Mouse (Mus musculus): ENCODE measurements around the gene Tlr12. TPM values are rescaled to one million over a fixed set of nuclear protein-coding genes. Genes with fewer than 3 reads are reported as not detected.
"Not testable (repeated sequence)": the region's sequence is repeated elsewhere in the genome, so short reads cannot be mapped to it uniquely, and the experiment has no call there.

Tlr12 gene
- polyA plus RNA-seq, 1 experiment from 2014 or later: 1.9 TPM

DNA sequence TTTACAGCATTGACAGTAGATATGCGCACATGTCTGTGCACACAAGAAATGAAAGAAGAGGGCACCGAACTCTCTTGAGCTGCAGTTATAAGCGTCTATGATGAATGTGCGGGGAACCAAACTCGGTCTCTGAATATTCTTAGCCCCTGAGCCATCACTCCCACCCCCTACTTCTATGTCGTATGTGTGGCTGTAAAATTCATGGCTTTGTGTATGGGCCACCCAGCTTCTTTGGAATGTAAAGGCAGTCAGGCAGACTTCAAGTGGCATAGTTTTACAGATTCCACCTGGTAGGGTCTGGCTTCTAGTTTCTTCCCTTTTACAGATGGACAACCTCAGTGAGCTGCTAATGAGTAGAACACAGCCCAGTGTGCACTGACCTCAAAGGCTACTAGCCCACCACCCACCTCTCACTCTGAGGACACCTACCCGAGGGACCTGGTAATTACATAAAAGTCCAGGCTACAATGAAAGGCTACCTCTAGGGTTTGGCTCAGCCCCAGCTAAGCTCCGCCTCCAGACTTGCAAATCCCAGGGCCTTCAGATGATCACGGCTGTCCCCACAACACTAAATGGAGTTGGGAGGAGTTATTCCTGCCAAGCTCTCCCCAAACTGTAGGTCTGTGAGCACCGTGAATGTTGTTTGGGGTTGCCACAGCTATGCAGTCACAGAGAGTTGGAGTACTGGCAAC is 17.6 kb upstream of the Tlr12 start:
- Histone ChIP-seq H3K27ac (ENCODE audit: low read length) (no peak overlapping the region), H3K9me3 (replicated peaks; ENCODE audit: control insufficient read depth, low read length, poor library complexity, severe bottlenecking) (no peaks in the 10 kb centered on the region), H3K4me2 (ENCODE audit: low read length) (no peak overlapping the region), H3K27me3 (ENCODE audit: control insufficient read depth, insufficient read depth, low read depth, low read length) (no peaks in the 10 kb centered on the region), H3K4me1 (ENCODE audit: control insufficient read depth, insufficient read depth, low read length) (0 out of 2 replicates have a peak, but pooled peaks cover 2% of the 10 kb centered on the region), H3K36me3 (ENCODE audit: control insufficient read depth, insufficient read depth, low read length) (no peaks in the 10 kb centered on the region), H3K4me3 (ENCODE audit: low read depth, low read length) (no peak overlapping the region), H3K9ac (ENCODE audit: low read depth, low read length) (no peak overlapping the region)
- no peak for ATAC-seq
- WGBS: 64% methylated on average over 10 of the region's 10 CpGs

DNA sequence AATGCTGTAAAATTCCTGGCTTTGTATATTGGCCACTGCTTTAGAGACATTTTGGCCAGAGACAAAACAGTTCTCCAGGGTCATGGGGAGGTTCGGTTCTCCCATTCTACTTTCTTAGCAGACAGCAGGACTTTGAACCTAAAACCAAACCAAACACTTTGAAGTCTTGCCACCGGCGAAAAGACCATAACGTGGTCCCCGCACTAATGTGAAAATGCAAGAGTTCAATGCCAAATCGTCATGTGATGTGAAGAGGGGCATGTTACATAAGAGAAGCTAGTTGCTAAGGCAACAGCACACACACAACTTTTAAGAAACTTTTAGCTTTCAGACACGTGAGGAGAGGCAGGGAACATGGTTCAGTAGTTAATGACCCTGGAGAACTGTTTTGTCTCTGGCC is 17.0 kb upstream of the Tlr12 start:
- H3K4me2 ChIP-seq (ENCODE audit: low read length): no peak overlapping the region
- H3K4me3 ChIP-seq (ENCODE audit: low read depth, low read length): no peak overlapping the region
- 70% methylated on average over 7 of the region's 7 CpGs for WGBS
- no peaks in the 10 kb centered on the region for H3K9me3 ChIP-seq (replicated peaks; ENCODE audit: control insufficient read depth, low read length, poor library complexity, severe bottlenecking)
- ATAC-seq: no peak
- no peak overlapping the region for H3K9ac ChIP-seq (ENCODE audit: low read depth, low read length)
- H3K27ac ChIP-seq (ENCODE audit: low read length): no peak overlapping the region
- H3K4me1 ChIP-seq (ENCODE audit: control insufficient read depth, insufficient read depth, low read length): 0 out of 2 replicates have a peak, but pooled peaks cover 2% of the 10 kb centered on the region
- H3K36me3 ChIP-seq (ENCODE audit: control insufficient read depth, insufficient read depth, low read length): no peaks in the 10 kb centered on the region
- H3K27me3 ChIP-seq (ENCODE audit: control insufficient read depth, insufficient read depth, low read depth, low read length): no peaks in the 10 kb centered on the region

DNA sequence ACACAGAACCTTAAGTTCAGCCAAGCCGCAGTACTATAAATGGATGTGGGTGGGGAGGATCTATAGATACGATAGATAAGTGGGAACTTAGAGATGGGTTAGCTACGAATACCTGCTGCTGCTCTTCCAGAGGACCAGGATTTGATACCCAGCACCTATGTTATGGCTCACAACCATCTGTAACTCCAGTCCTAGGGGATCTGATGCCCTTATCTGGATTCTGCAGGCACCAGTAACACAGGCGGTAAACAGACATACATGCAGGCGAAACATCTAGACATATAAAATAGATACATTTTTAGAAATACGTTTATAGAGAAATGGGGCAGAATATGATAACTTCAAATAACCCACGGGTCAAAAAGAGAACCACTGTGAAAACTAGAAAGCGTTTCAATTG is 2.7 kb upstream of the Tlr12 start:
- Histone ChIP-seq H3K4me1 (ENCODE audit: control insufficient read depth, insufficient read depth, low read length) (no peaks in the 10 kb centered on the region), H3K36me3 (ENCODE audit: control insufficient read depth, insufficient read depth, low read length) (no peaks in the 10 kb centered on the region), H3K27me3 (ENCODE audit: control insufficient read depth, insufficient read depth, low read depth, low read length) (no peaks in the 10 kb centered on the region), H3K9me3 (replicated peaks; ENCODE audit: control insufficient read depth, low read length, poor library complexity, severe bottlenecking) (peaks cover 7% of the 10 kb centered on the region; the same call in 1 of the 2 replicates), H3K4me3 (ENCODE audit: low read depth, low read length) (no peak overlapping the region), H3K27ac (ENCODE audit: low read length) (no peak overlapping the region), H3K4me2 (ENCODE audit: low read length) (no peak overlapping the region), H3K9ac (ENCODE audit: low read depth, low read length) (no peak overlapping the region)
- WGBS: 90% methylated on average over 8 of the region's 8 CpGs
- no peak for ATAC-seq

DNA sequence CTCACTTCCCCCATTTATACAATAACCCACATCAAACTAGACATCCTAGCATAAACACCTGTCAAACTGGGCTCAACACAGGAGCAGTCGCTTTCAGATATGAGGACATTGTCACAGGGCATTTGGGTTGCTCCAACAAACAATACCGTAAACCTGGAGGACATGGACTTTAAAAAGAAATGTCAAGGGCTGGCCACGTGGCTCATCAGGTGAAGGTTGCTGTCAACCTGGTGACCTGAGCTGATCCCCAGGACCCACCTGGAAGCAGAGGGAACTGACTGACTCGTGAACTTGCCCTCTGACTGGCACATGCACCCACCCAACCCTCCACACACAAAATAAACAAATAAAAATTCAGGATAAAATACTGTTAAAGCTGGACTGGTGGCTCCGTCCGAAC is 2.2 kb upstream of the Tlr12 start:
- H3K9me3 ChIP-seq (replicated peaks; ENCODE audit: control insufficient read depth, low read length, poor library complexity, severe bottlenecking): peaks cover 7% of the 10 kb centered on the region; the same call in 1 of the 2 replicates
- WGBS: 84% methylated on average over 6 of the region's 6 CpGs
- no peak for ATAC-seq
- no peaks in the 10 kb centered on the region for H3K36me3 ChIP-seq (ENCODE audit: control insufficient read depth, insufficient read depth, low read length)
- H3K27me3 ChIP-seq (ENCODE audit: control insufficient read depth, insufficient read depth, low read depth, low read length): no peaks in the 10 kb centered on the region
- H3K9ac ChIP-seq (ENCODE audit: low read depth, low read length): no peak overlapping the region
- H3K4me1 ChIP-seq (ENCODE audit: control insufficient read depth, insufficient read depth, low read length): no peaks in the 10 kb centered on the region
- no peak overlapping the region for H3K27ac ChIP-seq (ENCODE audit: low read length)
- H3K4me3 ChIP-seq (ENCODE audit: low read depth, low read length): no peak overlapping the region
- no peak overlapping the region for H3K4me2 ChIP-seq (ENCODE audit: low read length)

DNA sequence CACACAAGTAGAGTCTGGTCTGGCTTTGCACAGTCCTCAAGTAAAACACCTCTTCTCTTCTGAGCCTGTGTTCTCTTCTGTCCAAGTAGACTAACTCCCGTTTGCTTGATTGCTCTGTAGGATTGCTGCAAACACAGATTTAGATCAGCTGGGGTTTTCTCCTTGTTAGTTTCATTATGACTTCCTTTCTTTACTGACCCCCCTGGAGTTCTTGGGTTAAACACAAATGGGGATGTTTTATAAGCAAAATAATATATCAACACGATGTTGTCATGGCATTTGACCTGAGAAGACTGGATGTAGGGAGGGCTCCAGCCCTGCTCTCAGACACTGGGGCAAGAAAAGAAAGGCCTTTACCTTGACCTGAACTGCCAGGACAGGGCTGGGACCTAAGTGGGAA is 544 bp upstream of the Tlr12 start:
- Histone ChIP-seq H3K9me3 (replicated peaks; ENCODE audit: control insufficient read depth, low read length, poor library complexity, severe bottlenecking) (no peaks in the 10 kb centered on the region), H3K4me1 (ENCODE audit: control insufficient read depth, insufficient read depth, low read length) (no peaks in the 10 kb centered on the region), H3K27ac (ENCODE audit: low read length) (no peak overlapping the region), H3K36me3 (ENCODE audit: control insufficient read depth, insufficient read depth, low read length) (no peaks in the 10 kb centered on the region), H3K4me3 (ENCODE audit: low read depth, low read length) (no peak overlapping the region), H3K27me3 (ENCODE audit: control insufficient read depth, insufficient read depth, low read depth, low read length) (no peaks in the 10 kb centered on the region), H3K4me2 (ENCODE audit: low read length) (no peak overlapping the region), H3K9ac (ENCODE audit: low read depth, low read length) (no peak overlapping the region)
- no peak for ATAC-seq
- WGBS: 60% methylated on average over 2 of the region's 2 CpGs

DNA sequence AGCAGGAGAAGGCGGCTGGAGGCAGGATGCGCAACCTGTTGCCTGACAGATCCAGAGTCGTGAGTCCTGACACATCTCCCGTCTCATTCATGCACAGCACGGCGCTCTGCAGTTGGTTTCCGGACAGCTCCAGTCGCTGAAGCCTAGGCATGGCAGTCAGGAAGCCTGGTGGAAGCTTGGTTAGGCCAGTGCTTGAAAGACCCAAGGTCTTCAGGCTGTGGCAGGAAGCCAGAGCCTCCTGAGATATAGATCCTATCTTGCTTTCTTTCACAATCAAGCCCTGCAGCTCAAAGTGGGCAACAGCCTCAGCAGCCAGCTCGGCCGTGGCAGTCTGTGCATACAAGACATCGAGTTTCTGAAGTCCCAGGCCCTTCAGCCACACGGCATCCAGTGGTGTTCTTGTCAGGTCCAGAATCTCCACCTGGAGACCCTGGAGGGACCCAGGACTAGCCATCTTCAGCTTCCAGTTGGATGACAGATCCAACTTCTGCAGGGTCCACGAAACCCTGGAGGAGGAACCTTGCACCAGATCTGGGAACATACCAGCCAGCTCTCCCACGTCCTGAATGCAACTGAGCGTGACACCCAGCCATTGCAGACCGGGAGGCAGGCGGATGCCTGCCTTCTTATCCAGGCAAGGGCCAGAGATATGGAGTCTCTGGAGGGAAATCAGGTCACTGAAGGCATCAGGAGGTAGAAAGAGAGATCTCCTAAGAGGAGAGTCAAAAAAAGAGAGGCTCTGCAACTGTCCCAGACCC is 877 bp downstream of the Tlr12 start:
- Histone ChIP-seq H3K36me3 (ENCODE audit: control insufficient read depth, insufficient read depth, low read length) (no peaks in the 10 kb centered on the region), H3K9me3 (replicated peaks; ENCODE audit: control insufficient read depth, low read length, poor library complexity, severe bottlenecking) (no peaks in the 10 kb centered on the region), H3K9ac (ENCODE audit: low read depth, low read length) (no peak overlapping the region), H3K27ac (ENCODE audit: low read length) (no peak overlapping the region), H3K27me3 (ENCODE audit: control insufficient read depth, insufficient read depth, low read depth, low read length) (no peaks in the 10 kb centered on the region), H3K4me3 (ENCODE audit: low read depth, low read length) (no peak overlapping the region), H3K4me1 (ENCODE audit: control insufficient read depth, insufficient read depth, low read length) (no peaks in the 10 kb centered on the region), H3K4me2 (ENCODE audit: low read length) (no peak overlapping the region)
- ATAC-seq: no peak
- 73% methylated on average over 17 of the region's 17 CpGs for WGBS

DNA sequence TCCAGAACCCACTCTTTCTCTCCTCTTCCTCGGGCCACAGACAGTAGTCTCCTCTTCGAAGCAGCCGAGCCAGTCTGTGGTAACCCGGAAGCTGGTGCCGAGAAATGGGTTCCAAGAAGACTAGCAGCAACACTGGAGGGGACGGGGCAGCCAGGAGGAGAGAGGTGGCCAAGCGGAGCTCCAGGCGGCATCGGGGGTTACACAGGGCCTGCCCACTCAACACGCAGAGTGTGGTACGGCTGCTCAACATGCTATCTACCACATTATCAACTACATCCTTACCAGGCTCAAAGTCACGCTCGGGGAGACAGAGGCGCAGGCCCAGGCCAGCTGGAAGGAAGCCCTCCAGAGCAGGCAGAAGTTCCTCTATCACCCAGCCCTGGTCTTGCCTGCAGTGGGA is 2.7 kb downstream of the Tlr12 start:
- Histone ChIP-seq H3K4me3 (ENCODE audit: low read depth, low read length) (no peak overlapping the region), H3K27me3 (ENCODE audit: control insufficient read depth, insufficient read depth, low read depth, low read length) (no peaks in the 10 kb centered on the region), H3K9ac (ENCODE audit: low read depth, low read length) (no peak overlapping the region), H3K4me2 (ENCODE audit: low read length) (no peak overlapping the region), H3K27ac (ENCODE audit: low read length) (no peak overlapping the region), H3K4me1 (ENCODE audit: control insufficient read depth, insufficient read depth, low read length) (no peaks in the 10 kb centered on the region), H3K36me3 (ENCODE audit: control insufficient read depth, insufficient read depth, low read length) (no peaks in the 10 kb centered on the region), H3K9me3 (replicated peaks; ENCODE audit: control insufficient read depth, low read length, poor library complexity, severe bottlenecking) (no peaks in the 10 kb centered on the region)
- ATAC-seq: no peak
- WGBS: 94% methylated on average over 14 of the region's 14 CpGs

DNA sequence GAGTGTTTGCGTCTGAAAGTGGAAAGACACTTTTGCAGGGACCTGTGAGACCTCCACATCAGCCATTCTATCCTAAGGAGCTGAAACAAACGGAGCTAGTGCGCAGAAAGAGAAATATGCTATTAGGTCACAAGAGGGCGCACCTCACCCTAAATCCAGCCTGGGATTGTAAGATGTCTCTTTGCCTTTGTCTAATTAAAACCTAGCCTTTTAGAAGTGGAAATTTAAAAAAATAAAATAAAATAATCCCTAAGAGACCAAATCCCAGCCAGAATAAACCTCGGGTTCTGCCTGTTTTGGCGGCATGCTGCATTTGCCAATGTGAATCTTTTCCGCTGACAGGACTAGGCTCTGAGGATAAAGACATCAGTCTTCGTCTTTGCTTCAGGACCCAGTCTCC is 5.1 kb downstream of the Tlr12 start:
- no peaks in the 10 kb centered on the region for H3K36me3 ChIP-seq (ENCODE audit: control insufficient read depth, insufficient read depth, low read length)
- H3K27ac ChIP-seq (ENCODE audit: low read length): no peak overlapping the region
- ATAC-seq: no peak
- H3K9ac ChIP-seq (ENCODE audit: low read depth, low read length): no peak overlapping the region
- no peaks in the 10 kb centered on the region for H3K27me3 ChIP-seq (ENCODE audit: control insufficient read depth, insufficient read depth, low read depth, low read length)
- H3K4me2 ChIP-seq (ENCODE audit: low read length): no peak overlapping the region
- H3K4me1 ChIP-seq (ENCODE audit: control insufficient read depth, insufficient read depth, low read length): peaks cover 12% of the 10 kb centered on the region
- 12% methylated on average over 8 of the region's 8 CpGs for WGBS
- no peaks in the 10 kb centered on the region for H3K9me3 ChIP-seq (replicated peaks; ENCODE audit: control insufficient read depth, low read length, poor library complexity, severe bottlenecking)
- no peak overlapping the region for H3K4me3 ChIP-seq (ENCODE audit: low read depth, low read length)

DNA sequence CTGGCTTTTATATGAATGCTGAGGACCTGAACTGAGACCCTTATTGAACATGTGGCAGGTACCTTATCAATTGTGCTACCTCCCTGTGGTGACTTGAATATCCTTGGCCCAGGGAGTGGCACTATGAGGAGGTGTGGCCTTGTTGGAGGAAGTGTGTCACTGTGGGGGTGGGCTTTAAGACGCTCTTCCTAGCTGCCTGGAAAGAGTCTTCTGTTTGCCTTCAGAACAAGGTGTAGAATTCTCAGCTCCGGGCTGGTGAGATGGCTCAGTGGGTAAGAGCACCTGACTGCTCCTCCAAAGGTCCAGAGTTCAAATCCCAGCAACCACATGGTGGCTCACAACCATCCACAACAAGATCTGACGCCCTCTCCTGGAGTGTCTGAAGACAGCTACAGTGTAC is 6.7 kb downstream of the Tlr12 start:
- H3K27ac ChIP-seq (ENCODE audit: low read length); H3K27me3 ChIP-seq (ENCODE audit: control insufficient read depth, insufficient read depth, low read depth, low read length); H3K9me3 ChIP-seq (replicated peaks; ENCODE audit: control insufficient read depth, low read length, poor library complexity, severe bottlenecking); H3K36me3 ChIP-seq (ENCODE audit: control insufficient read depth, insufficient read depth, low read length); H3K9ac ChIP-seq (ENCODE audit: low read depth, low read length); H3K4me2 ChIP-seq (ENCODE audit: low read length); ATAC-seq; H3K4me3 ChIP-seq (ENCODE audit: low read depth, low read length): not testable (repeated sequence)
- H3K4me1 ChIP-seq (ENCODE audit: control insufficient read depth, insufficient read depth, low read length): peaks cover 14% of the 10 kb centered on the region
- 90% methylated on average over 3 of the region's 3 CpGs for WGBS

Data from midbrain, embryonic 16.5 days (tissue).